Mouse (Mus musculus): ENCODE measurements around the gene Kctd21. TPM values are rescaled to one million over a fixed set of nuclear protein-coding genes. Genes with fewer than 3 reads are reported as not detected.

Kctd21 gene
- polyA plus RNA-seq, 1 experiment from 2014 or later: 5.4 TPM

DNA sequence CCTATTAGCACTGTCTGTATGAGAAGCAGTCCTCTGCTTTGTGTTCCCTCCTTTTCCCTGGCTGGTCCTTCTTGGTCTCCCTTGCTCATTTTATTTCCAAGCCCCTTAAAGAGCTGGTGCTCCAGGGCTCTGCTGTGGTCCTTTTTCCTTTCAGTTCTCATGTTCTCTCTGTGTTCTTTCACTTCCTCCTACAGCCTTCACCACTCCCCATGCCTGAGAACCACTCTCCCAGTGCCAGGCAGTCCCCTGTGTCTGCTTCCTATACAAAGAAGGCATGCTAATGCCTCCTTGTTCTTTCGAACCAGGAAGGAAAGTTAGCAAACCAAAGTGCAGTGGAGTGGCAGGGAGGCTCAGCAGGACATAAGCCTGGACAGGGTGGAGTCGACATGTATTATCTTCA is 43.8 kb downstream of the Kctd21 start:
- H3K4me1 ChIP-seq (ENCODE audit: insufficient read depth, low read length): peaks cover 9% of the 10 kb centered on the region
- no peak for ATAC-seq (ENCODE audit: low FRiP score, low TSS enrichment)
- H3K9ac ChIP-seq (replicated peaks; ENCODE audit: low read length): no peak overlapping the region
- WGBS: 88% methylated on average over 2 of the region's 2 CpGs
- H3K36me3 ChIP-seq (ENCODE audit: insufficient read depth, low read length): peaks cover 46% of the 10 kb centered on the region
- no peak overlapping the region for H3K27ac ChIP-seq (ENCODE audit: low read length)
- no peak overlapping the region for H3K4me2 ChIP-seq (replicated peaks; ENCODE audit: low read depth, low read length)
- no peaks in the 10 kb centered on the region for H3K9me3 ChIP-seq (ENCODE audit: low read length)
- H3K4me3 ChIP-seq (ENCODE audit: low read length): no peak overlapping the region
- H3K27me3 ChIP-seq (ENCODE audit: insufficient read depth, low read length): no peaks in the 10 kb centered on the region

DNA sequence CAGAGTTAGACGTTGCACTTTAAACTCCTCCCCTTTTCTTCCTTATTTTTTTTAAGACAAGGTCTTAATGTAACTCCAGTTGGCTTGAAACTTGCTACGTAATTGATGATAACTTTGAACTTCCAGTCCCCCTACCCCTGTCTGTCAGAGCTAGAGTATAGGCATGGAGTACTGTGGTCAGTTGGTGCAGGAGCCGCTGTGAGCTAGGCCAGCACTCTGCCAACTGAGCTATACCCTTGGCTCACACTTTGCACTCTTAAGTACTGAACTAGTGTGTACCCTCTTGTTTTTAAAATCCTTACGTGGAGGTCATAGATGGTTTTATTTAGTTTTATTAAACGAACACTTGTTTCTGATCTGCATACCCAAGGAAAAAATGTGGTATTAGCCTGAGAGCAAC is 47.2 kb downstream of the Kctd21 start:
- Histone ChIP-seq H3K4me1 (ENCODE audit: insufficient read depth, low read length) (no peaks in the 10 kb centered on the region), H3K27me3 (ENCODE audit: insufficient read depth, low read length) (no peaks in the 10 kb centered on the region), H3K4me2 (replicated peaks; ENCODE audit: low read depth, low read length) (no peak overlapping the region), H3K9ac (replicated peaks; ENCODE audit: low read length) (no peak overlapping the region), H3K27ac (ENCODE audit: low read length) (no peak overlapping the region), H3K9me3 (ENCODE audit: low read length) (no peaks in the 10 kb centered on the region), H3K4me3 (ENCODE audit: low read length) (no peak overlapping the region), H3K36me3 (ENCODE audit: insufficient read depth, low read length) (peaks cover 69% of the 10 kb centered on the region)
- WGBS: 92% methylated on average over 5 of the region's 5 CpGs
- no peak for ATAC-seq (ENCODE audit: low FRiP score, low TSS enrichment)

DNA sequence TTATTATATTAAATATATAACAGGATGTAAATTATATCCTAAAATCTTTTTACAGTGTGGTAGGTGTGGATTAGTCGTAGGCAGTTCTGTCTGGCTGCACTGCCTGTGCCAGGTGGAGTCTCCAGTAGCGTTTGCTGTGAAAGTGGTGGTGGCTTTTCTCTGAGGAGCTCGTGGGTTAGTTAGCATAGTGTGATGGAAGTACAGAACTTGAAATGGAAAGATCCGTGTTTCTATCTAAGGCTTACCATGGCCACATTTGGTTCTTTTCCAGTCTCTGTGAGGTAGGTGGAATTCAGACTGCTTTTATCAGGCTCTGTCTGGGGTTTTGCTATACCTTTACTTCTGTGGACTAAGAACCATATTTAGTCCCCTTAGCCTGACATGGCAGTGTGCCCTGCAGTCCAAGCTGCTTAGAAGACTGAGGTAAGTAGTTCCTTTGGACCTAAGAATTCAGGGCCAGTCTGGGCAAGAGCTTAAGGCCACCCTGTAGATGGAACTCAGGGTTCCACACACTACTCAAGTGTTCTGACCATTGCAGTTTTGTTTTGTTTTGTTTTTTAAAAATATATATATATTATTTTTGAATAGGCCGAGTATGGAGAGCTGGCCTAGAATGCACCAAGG is 48.5 kb downstream of the Kctd21 start:
- H3K9ac ChIP-seq (replicated peaks; ENCODE audit: low read length): no peak overlapping the region
- 91% methylated on average over 5 of the region's 5 CpGs for WGBS
- H3K4me2 ChIP-seq (replicated peaks; ENCODE audit: low read depth, low read length): no peak overlapping the region
- no peaks in the 10 kb centered on the region for H3K27me3 ChIP-seq (ENCODE audit: insufficient read depth, low read length)
- H3K36me3 ChIP-seq (ENCODE audit: insufficient read depth, low read length): peaks cover 67% of the 10 kb centered on the region
- no peak overlapping the region for H3K27ac ChIP-seq (ENCODE audit: low read length)
- no peaks in the 10 kb centered on the region for H3K4me1 ChIP-seq (ENCODE audit: insufficient read depth, low read length)
- no peaks in the 10 kb centered on the region for H3K9me3 ChIP-seq (ENCODE audit: low read length)
- H3K4me3 ChIP-seq (ENCODE audit: low read length): no peak overlapping the region
- no peak for ATAC-seq (ENCODE audit: low FRiP score, low TSS enrichment)

DNA sequence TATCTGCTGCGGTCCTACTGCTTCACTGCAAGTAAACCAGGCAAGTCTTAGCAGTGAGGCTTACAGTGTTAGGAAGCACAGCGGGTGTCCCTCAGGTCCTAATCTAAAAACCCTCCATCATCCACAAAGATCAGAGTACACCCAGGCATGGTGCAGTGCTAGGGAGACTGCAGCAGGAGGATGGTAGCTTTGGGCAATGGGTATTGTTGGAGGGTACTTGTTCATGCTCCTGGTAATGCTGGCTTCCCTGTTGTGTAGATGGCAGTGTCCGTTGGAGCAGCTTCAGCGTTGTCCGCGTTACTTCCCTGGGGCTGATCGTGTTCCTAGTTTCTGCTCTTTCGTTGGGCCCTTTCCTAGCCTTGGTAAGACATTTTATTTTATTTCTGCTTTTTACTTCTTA is 50.5 kb downstream of the Kctd21 start:
- Histone ChIP-seq H3K27ac (ENCODE audit: low read length) (no peak overlapping the region), H3K27me3 (ENCODE audit: insufficient read depth, low read length) (no peaks in the 10 kb centered on the region), H3K4me3 (ENCODE audit: low read length) (no peak overlapping the region), H3K36me3 (ENCODE audit: insufficient read depth, low read length) (peaks cover 70% of the 10 kb centered on the region), H3K9ac (replicated peaks; ENCODE audit: low read length) (no peak overlapping the region), H3K9me3 (ENCODE audit: low read length) (no peaks in the 10 kb centered on the region), H3K4me1 (ENCODE audit: insufficient read depth, low read length) (no peaks in the 10 kb centered on the region), H3K4me2 (replicated peaks; ENCODE audit: low read depth, low read length) (no peak overlapping the region)
- ATAC-seq (ENCODE audit: low FRiP score, low TSS enrichment): no peak
- WGBS: 96% methylated on average over 8 of the region's 8 CpGs

GRCm38 (mm10) chr7:97383496-97384132 is 51.5 kb downstream of the Kctd21 start:
- WGBS: 76% methylated on average over 10 of the region's 10 CpGs
- no peak for ATAC-seq (ENCODE audit: low FRiP score, low TSS enrichment)
- Histone ChIP-seq H3K27me3 (ENCODE audit: insufficient read depth, low read length) (no peaks in the 10 kb centered on the region), H3K9ac (replicated peaks; ENCODE audit: low read length) (no peak overlapping the region), H3K4me3 (ENCODE audit: low read length) (no peak overlapping the region), H3K36me3 (ENCODE audit: insufficient read depth, low read length) (peaks cover 66% of the 10 kb centered on the region), H3K4me1 (ENCODE audit: insufficient read depth, low read length) (no peaks in the 10 kb centered on the region), H3K9me3 (ENCODE audit: low read length) (no peaks in the 10 kb centered on the region), H3K4me2 (replicated peaks; ENCODE audit: low read depth, low read length) (no peak overlapping the region), H3K27ac (ENCODE audit: low read length) (no peak overlapping the region)

GRCm38 (mm10) chr7:97386106-97386805 is 54.1 kb downstream of the Kctd21 start:
- Histone ChIP-seq H3K27ac (ENCODE audit: low read length) (no peak overlapping the region), H3K27me3 (ENCODE audit: insufficient read depth, low read length) (no peaks in the 10 kb centered on the region), H3K9ac (replicated peaks; ENCODE audit: low read length) (no peak overlapping the region), H3K36me3 (ENCODE audit: insufficient read depth, low read length) (peaks cover 68% of the 10 kb centered on the region), H3K4me3 (ENCODE audit: low read length) (no peak overlapping the region), H3K9me3 (ENCODE audit: low read length) (no peaks in the 10 kb centered on the region), H3K4me2 (replicated peaks; ENCODE audit: low read depth, low read length) (no peak overlapping the region), H3K4me1 (ENCODE audit: insufficient read depth, low read length) (no peaks in the 10 kb centered on the region)
- ATAC-seq (ENCODE audit: low FRiP score, low TSS enrichment): no peak
- 93% methylated on average over 7 of the region's 7 CpGs for WGBS

- Histone ChIP-seq H3K27ac (ENCODE audit: low read length) (no peak overlapping the region), H3K4me1 (ENCODE audit: insufficient read depth, low read length) (no peaks in the 10 kb centered on the region), H3K9ac (replicated peaks; ENCODE audit: low read length) (no peak overlapping the region), H3K27me3 (ENCODE audit: insufficient read depth, low read length) (no peaks in the 10 kb centered on the region), H3K4me2 (replicated peaks; ENCODE audit: low read depth, low read length) (no peak overlapping the region), H3K4me3 (ENCODE audit: low read length) (no peak overlapping the region), H3K36me3 (ENCODE audit: insufficient read depth, low read length) (peaks cover 70% of the 10 kb centered on the region), H3K9me3 (ENCODE audit: low read length) (no peaks in the 10 kb centered on the region)
- WGBS: 90% methylated on average over 5 of the region's 5 CpGs
- ATAC-seq (ENCODE audit: low FRiP score, low TSS enrichment): no peak
These were observed 54.8 kb downstream of the Kctd21 start for GRCm38 (mm10) chr7:97386806-97387370.

DNA sequence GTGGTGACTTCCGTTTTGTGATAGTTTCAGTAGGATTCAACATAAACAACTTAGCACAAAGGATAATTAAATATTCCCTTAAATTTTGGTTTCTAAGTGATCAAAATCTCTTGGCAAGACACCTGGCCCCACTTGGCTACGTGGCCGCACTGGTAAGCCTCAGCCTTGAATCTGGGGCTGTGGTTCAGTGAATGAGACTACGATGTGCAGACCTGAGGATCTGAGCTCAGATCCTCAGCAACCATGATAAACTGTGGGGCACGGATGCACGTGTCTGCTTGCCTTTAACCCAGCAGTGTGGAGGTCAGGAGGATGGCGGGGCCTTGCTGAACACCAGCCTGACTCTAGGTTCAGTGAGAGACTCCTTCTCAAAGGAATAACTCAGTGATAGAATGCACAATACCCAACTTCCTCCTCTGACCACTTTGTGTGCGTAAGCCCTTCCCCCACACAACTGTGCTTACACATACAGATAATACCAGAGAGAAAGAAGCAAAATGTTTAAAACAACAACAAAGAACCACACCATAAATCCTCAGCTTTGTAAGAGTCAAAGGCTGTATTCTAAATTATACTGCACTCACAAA is 55.5 kb downstream of the Kctd21 start:
- Histone ChIP-seq H3K4me3 (ENCODE audit: low read length) (no peak overlapping the region), H3K27ac (ENCODE audit: low read length) (no peak overlapping the region), H3K4me2 (replicated peaks; ENCODE audit: low read depth, low read length) (no peak overlapping the region), H3K27me3 (ENCODE audit: insufficient read depth, low read length) (no peaks in the 10 kb centered on the region), H3K9ac (replicated peaks; ENCODE audit: low read length) (no peak overlapping the region), H3K9me3 (ENCODE audit: low read length) (no peaks in the 10 kb centered on the region), H3K36me3 (ENCODE audit: insufficient read depth, low read length) (peaks cover 72% of the 10 kb centered on the region), H3K4me1 (ENCODE audit: insufficient read depth, low read length) (no peaks in the 10 kb centered on the region)
- ATAC-seq (ENCODE audit: low FRiP score, low TSS enrichment): no peak
- 91% methylated on average over 8 of the region's 8 CpGs for WGBS

- Histone ChIP-seq H3K4me3 (ENCODE audit: low read length) (no peak overlapping the region), H3K27me3 (ENCODE audit: insufficient read depth, low read length) (no peaks in the 10 kb centered on the region), H3K9me3 (ENCODE audit: low read length) (no peaks in the 10 kb centered on the region), H3K27ac (ENCODE audit: low read length) (no peak overlapping the region), H3K4me2 (replicated peaks; ENCODE audit: low read depth, low read length) (no peak overlapping the region), H3K4me1 (ENCODE audit: insufficient read depth, low read length) (no peaks in the 10 kb centered on the region), H3K9ac (replicated peaks; ENCODE audit: low read length) (no peak overlapping the region), H3K36me3 (ENCODE audit: insufficient read depth, low read length) (peaks cover 72% of the 10 kb centered on the region)
- ATAC-seq (ENCODE audit: low FRiP score, low TSS enrichment): no peak
- WGBS: 93% methylated on average over 4 of the region's 4 CpGs
These were observed 56.4 kb downstream of the Kctd21 start for GRCm38 (mm10) chr7:97388541-97388940.
